Mouse (Mus musculus) left cerebral cortex, postnatal 10 days (tissue): ENCODE results near the gene Gstt2. TPM values are rescaled to one million over a fixed set of nuclear protein-coding genes. Genes with fewer than 3 reads are reported as not detected.
"Not testable (repeated sequence)": the region's sequence is repeated elsewhere in the genome, so short reads cannot be mapped to it uniquely, and the experiment has no call there.

Experiments
- DNase-seq, 2 experiments: peaks; one replicate each; pipeline ENCODE4 v3.0.0; 2021 to 2022; ENCODE audit warnings: low spot score in 2 of 2, mixed read lengths in 1 of 2; ENCODE audit errors: extremely low spot score in 1 of 2
- intact Hi-C: fragments of 180-260 bp; cut with DNase I; formaldehyde crosslinking; loops from one replicate; pipeline ENCODE4 v1.15.1; 2025
- total RNA-seq, 2 experiments: library from RNA; stranded (reverse); gene quantifications; 2 replicates each; pipeline ENCODE4 v1.2.3; 2021

Gene Gstt2
- total RNA-seq, 2 experiments from 2014 or later = 3.5 to 4.6 TPM

- intact Hi-C loops = no loop called here
Measured at GRCm38 (mm10) chr10:75856976-75857375, 19.8 kb upstream of the Gstt2 start.

GRCm38 (mm10) chr10:75856155-75856907, 19.1 kb upstream of the Gstt2 start:
- intact Hi-C loops = no loop called here
- DNase-seq = no peak

More at GRCm38 (mm10) chr10:75856976-75857375, 19.8 kb upstream of the Gstt2 start:
- no peak for DNase-seq

GRCm38 (mm10) chr10:75855416-75855981, 18.3 kb upstream of the Gstt2 start:
- intact Hi-C loops = no loop called here

DNA sequence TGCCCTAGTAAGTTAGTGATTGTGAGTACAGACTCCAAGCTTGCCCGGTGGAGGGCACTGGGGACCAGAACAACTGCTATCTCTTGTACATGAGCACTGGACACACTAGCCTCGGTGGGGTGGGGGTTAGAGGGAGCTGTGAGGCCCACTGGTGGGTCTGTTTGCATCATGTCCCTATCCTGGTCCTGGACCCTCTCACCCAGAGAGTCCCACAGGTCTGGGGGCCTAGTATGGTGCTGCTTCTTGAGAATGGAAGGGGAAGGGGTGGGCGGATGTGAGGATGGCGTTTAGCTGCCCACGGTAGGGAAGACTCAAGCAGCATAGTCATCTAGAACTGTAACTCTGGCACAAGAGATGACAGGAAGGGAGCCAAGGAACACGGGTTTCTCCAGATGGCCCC, 17.6 kb upstream of the Gstt2 start:
- intact Hi-C loops = loop anchor here (5.0 kb wide), 1 partner anchor 267 kb away; the partner anchor contains the start of gene Ggt5
- DNase-seq = no peak

More at GRCm38 (mm10) chr10:75855416-75855981, 18.3 kb upstream of the Gstt2 start:
- DNase-seq = no peak

DNA sequence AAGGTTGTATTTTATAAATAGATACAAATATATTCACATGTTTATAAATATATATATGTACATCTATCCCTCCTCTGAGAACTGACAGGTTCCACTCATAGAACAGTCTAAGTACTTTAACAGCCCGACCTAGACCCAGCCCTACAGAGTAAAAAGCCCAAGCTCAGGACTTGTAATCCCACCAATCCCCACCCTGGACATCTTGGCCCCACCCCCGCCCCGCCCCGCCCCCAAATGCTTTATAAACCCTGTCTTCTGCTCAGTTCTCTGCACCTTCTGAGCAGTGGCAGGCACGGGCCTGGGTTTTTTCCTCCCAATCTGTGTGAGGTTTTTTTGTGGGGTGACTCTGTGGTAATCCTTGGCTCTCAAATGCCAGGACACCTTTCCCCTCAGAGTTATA, 16.9 kb upstream of the Gstt2 start:
- intact Hi-C loops = loop anchor here (5.0 kb wide), 1 partner anchor 267 kb away; the partner anchor contains the start of gene Ggt5
- no peak for DNase-seq

DNA sequence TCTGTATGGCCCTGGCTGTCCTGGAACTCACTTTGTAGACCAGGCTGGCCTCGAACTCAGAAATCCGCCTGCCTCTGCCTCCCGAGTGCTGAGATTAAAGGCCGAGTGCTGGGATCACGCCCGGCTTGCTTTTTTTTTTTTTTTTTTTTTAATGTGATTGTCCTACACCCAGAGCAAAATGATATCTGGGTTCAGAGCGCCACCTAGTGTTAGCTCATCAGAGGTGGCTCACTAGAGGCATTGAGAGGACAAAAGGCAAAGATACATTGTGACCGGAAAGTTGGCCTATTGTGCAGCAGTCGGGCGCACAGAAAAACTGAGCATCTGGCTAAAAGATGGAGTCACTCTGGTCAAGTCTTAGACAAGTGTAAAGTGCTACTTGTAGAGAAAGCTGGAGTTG, 16.2 kb upstream of the Gstt2 start:
- peak; percentile 78 to 86 for DNase-seq
- intact Hi-C loops = loop anchor here (2.0 to 5.0 kb wide), 2 partner anchors 109 to 266 kb away; partner anchors contain the start of gene Ggt5

- DNase-seq = no peak
- intact Hi-C loops = loop anchor here (2.0 to 5.0 kb wide), 2 partner anchors 108 to 265 kb away; partner anchors contain the start of gene Ggt5
Measured at GRCm38 (mm10) chr10:75852539-75853125, 15.4 kb upstream of the Gstt2 start.

DNA sequence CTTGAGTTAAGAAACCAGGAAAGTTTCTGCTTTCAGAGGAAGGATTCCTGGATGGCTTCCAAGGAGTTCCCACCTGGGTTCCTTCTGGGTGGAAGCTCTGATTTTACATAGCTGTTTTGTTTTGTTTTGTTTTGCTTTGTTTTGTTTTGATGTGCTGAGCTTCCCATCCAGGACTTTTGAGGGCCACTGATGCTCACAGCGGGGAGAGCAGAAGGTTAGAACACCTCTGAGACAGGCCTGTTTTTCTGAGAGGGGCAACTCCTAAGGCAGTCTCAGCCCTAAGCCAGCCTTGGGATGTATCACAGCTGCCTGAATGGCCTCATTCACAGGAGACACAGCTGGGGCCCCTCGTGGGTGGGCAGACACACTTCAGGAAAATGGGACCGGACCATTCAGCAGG, 14.5 kb upstream of the Gstt2 start:
- intact Hi-C loops = loop anchor here (2.0 to 5.0 kb wide), 2 partner anchors 107 to 264 kb away; partner anchors contain the start of gene Ggt5
- no peak for DNase-seq

- intact Hi-C loops = loop anchor here (5.0 kb wide), 1 partner anchor 264 kb away; the partner anchor contains the start of gene Ggt5
- DNase-seq = no peak
Measured at GRCm38 (mm10) chr10:75851076-75851475, 13.9 kb upstream of the Gstt2 start.

- DNase-seq = no peak
- intact Hi-C loops = no loop called here
Measured at GRCm38 (mm10) chr10:75848382-75848781, 11.2 kb upstream of the Gstt2 start.

DNA sequence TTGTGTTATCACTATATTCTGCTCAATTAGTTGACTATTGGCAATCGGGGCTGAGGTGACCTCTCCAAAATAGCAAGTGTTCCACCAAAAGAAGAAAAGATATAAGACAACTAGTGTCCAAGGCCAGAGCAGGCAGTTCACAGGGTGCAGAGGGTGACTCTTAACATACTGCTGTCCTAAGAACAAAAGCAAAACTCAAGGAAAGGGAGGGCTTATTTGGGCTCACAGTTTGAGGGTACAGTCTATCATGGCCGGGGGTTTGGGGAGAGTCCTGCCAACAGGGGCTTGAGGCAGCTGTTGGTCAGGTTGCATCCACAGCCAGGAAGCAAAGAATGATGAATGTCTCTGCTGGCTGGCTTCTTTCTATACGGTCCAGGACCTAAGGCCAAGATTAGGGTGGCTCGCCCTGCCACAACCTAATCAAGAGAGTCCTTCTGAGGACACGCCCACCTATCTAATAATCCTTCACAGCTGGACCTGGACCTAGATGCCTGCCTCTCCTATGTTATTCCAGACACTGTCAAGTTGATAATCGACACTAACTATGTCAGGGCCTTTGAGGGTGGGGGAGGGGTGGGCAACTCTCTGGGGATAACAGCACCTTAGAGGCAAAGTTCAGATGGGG, 8.2 kb upstream of the Gstt2 start:
- intact Hi-C loops = no loop called here
- DNase-seq = no peak

GRCm38 (mm10) chr10:75844800-75845199, 7.6 kb upstream of the Gstt2 start:
- no peak for DNase-seq
- intact Hi-C loops = no loop called here

DNA sequence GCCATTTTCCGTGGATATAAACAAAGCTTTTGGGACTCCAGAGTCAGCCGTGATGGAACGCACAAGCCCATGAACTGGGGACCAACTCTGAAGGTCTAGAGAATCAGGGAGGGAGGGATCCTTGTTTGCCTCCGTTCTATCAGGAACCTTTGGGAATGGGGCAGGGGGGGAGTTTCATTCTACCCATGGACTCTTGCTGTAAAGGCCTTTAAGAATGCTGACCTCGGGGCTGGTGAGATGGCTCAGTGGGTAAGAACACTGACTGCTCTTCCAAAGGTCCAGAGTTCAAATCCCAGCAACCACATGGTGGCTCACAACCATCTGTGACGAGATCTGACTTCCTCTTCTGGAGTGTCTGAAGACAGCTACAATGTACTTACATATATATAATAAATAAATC, 6.7 kb upstream of the Gstt2 start:
- intact Hi-C loops, DNase-seq: not testable (repeated sequence)

- intact Hi-C loops = no loop called here
- no peak for DNase-seq
Measured at GRCm38 (mm10) chr10:75839092-75839491, 1.9 kb upstream of the Gstt2 start.

- intact Hi-C loops = no loop called here
- no peak for DNase-seq
Measured at GRCm38 (mm10) chr10:75835761-75836531, 1.3 kb downstream of the Gstt2 start.

GRCm38 (mm10) chr10:75835307-75835706, 1.9 kb downstream of the Gstt2 start:
- intact Hi-C loops = no loop called here
- DNase-seq = peak in 1 of 2 experiments; percentile 80

DNA sequence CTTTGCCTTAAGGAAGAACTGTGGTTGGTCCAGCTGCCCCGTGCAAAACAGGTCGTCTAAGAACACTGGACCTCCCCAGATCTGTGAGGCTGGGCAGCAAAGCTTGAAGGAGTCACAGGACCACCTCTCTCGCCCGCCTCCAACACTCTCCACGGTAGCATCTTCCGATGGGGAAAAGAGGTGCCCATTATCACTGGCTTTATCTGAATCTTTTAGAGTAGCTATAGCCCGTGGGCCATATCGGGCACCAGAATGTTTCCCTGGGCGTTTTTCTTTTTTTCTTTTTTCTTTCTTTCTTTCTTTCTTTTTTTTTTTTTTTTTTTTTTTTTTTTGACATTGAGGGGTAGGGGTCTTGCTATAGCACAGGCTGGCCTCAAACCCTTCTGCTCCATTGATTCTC, 2.5 kb downstream of the Gstt2 start:
- intact Hi-C loops = loop anchor here (5.0 kb wide), 1 partner anchor 62 kb away; the partner anchor contains the start of gene Ddt
- no peak for DNase-seq

DNA sequence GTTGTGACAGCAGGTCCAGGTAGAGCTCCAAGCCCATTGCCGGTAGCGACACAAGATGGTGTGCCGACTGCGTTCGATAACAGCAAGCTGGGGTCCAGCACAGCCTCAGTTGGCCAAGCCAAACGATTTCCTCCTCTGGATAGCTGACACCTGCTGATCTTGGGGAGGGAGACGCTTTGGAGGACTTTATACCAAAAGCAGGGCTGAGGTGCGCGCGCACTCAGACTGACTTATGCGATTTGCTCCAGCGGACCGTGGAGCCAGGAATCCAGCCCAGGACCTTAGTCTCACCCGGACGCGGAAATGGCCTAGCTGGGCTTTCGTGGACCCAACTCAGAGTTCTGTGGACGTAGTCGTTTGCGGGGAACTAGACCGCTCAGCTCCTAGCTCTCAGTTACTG, 3.0 kb downstream of the Gstt2 start:
- peak in 1 of 2 experiments; percentile 87 for DNase-seq
- intact Hi-C loops = loop anchor here (5.0 kb wide), 1 partner anchor 62 kb away; the partner anchor contains the start of gene Ddt
